Mouse (Mus musculus) hindbrain, embryonic 10.5 days (tissue): Measurements from ENCODE around the gene N4bp2l1. TPM values are rescaled to one million over a fixed set of nuclear protein-coding genes. Genes with fewer than 3 reads are reported as not detected.
A peak's percentile ranks its signal among the peaks of the same experiment; 100 is the strongest.

Experiments
- DNase-seq: peaks from one replicate; pipeline ENCODE4 v3.0.0-alpha.2; 2017; ENCODE audit warnings: low spot score
- H3K27ac ChIP-seq: fragments of 300-500 bp; sonication (generic); 2 replicates; pipeline ENCODE4 v1.5.1; 2016; ENCODE audit warnings: mild to moderate bottlenecking, moderate library complexity
- H3K27me3 ChIP-seq: fragments of 300-500 bp; sonication (generic); 2 replicates; pipeline ENCODE4 v1.6.1; 2016; ENCODE audit warnings: mild to moderate bottlenecking; ENCODE audit not compliant: poor library complexity, insufficient read depth, severe bottlenecking
- H3K36me3 ChIP-seq: fragments of 300-500 bp; sonication (generic); 2 replicates; pipeline ENCODE4 v1.6.1; 2016; ENCODE audit warnings: mild to moderate bottlenecking, moderate library complexity
- H3K4me1 ChIP-seq: fragments of 300-500 bp; sonication (generic); replicated peaks from 2 replicates; pipeline ENCODE4 v1.6.1; 2016; ENCODE audit warnings: mild to moderate bottlenecking
- H3K4me3 ChIP-seq: fragments of 300-500 bp; sonication (generic); 2 replicates; pipeline ENCODE4 v1.5.1; 2016; ENCODE audit warnings: mild to moderate bottlenecking, moderate library complexity
- H3K9me3 ChIP-seq: fragments of 300-500 bp; sonication (generic); 2 replicates; pipeline ENCODE4 v1.6.1; 2016; ENCODE audit warnings: mild to moderate bottlenecking, moderate library complexity
- WGBS: fragments of 180-500 bp; shearing (Covaris S2); methylation state at CpG from one replicate; pipeline ENCODE4 v1.1.7; 2016; 5-methylcytosine and 5-hydroxymethylcytosine counted together
- polyA plus RNA-seq: library from polyadenylated mRNA; unstranded; fragments of >200 nt; fragmentation: Nextera tagmentation; extraction: Ambion mirVana; gene quantifications from 2 replicates; pipeline ENCODE4 v1.2.1, GENCODE M21; 2016

Gene N4bp2l1
- polyA plus RNA-seq, 1 experiment from 2014 or later = 2.6 TPM

DNA sequence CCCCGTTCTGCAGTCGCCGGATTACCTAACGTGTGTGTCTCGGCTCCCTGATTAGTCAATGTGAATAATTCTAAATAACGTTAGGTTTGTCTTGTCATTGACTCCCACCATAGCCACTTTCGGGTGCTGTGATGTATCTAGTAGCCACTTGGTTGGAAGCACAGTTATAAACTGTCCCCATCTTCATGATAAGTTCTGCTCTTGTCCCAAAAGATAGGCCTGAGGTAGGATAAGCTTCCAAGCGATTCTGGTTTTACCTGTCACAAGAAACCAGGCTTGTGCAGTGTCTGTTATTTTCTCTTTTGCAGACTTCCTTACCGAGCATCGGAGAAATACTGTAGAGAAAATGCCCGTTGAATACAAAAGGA is 74.1 kb downstream of the N4bp2l1 start:
- no peaks in the 10 kb centered on the region for H3K27me3 ChIP-seq
- H3K4me1 ChIP-seq = peaks cover 16% of the 10 kb centered on the region; the same call in 1 of the 2 replicates
- 10% methylated on average over 11 of the region's 11 CpGs for WGBS
- H3K9me3 ChIP-seq = no peaks in the 10 kb centered on the region
- H3K36me3 ChIP-seq = peaks cover 19% of the 10 kb centered on the region
- peak overlapping the region; percentile 95 for H3K27ac ChIP-seq
- no peak for DNase-seq
- H3K4me3 ChIP-seq = peak overlapping the region; percentile 82

DNA sequence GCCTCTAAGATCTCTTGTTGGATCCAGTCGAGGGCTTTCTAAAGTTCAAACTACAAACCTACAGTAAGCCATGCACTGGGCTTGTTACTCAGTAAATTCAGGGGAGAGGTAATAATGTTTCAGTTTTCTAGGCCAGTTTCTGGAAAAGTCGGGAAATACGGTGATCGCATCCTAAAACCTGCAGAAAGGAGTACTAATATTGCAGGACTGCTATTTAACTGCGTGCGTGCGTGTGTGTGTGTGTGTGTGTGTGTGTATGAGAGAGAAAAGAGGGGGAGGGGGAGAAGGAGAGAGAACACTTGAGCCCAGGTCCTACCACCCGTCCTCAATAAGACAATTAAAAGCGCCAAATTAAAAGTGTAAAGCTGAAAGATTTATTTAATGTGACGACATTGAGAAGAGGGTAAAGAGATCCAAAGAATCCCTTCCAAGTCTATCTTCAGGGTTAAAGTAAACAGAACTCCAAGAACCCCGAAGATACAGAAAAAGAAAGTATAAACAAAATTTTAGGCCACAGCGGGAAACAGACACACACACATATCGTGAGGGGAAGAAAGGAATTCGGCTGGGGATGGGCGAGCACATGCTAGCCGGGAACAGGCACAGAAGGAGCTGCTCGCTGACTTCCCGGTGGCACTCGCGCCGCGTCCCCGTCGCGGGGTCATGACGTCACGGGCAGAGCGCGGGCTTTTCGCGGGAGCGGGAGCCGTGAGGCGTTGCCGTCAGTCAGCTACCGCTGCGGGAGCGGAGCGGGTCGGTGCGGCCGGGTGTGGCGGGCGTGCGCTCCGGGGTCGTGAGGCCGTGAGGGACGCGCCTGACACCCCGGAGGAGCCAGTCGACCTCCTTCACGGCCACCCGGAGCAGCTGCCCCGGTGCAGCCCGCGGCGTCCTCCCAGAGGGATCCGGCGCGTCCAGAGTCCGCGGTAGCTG is 74.8 kb downstream of the N4bp2l1 start, which contains the start of gene Brca2:
TSS of gene Brca2 (plus strand) at position 694 of the 930 bp plus-strand sequence.
- Histone ChIP-seq H3K36me3 (peaks cover 19% of the 10 kb centered on the region), H3K27ac (peak within 1 kb of the TSS; percentile 95), H3K27me3 (0 out of 2 replicates have a peak, but pooled peaks cover 4% of the 10 kb centered on the region), H3K9me3 (no peaks in the 10 kb centered on the region), H3K4me1 (peaks cover 16% of the 10 kb centered on the region; the same call in 1 of the 2 replicates), H3K4me3 (peak within 1 kb of the TSS; percentile 82)
- 6% methylated on average over 63 of the region's 63 CpGs for WGBS
- DNase-seq = peak; percentile 94

Other genes with a start within 250 kb of the N4bp2l1 start
- gene Zar1l, start 79.0 kb downstream of the N4bp2l1 start, polyA plus RNA-seq = not detected in 2 replicates
- gene Brca2, start 74.6 kb downstream of the N4bp2l1 start, polyA plus RNA-seq = 21.1 and 38.8 TPM in 2 replicates
- 30.4 and 31.1 TPM in 2 replicates for gene N4bp2l2, start 69.0 kb upstream of the N4bp2l1 start, polyA plus RNA-seq
- gene Pds5b, start 76.6 kb upstream of the N4bp2l1 start, polyA plus RNA-seq = 30.3 and 38.4 TPM in 2 replicates